Mouse (Mus musculus) right cerebral cortex, postnatal 25 days (tissue): ENCODE measurements around the gene Prps2.
"Not testable (repeated sequence)": the region's sequence is repeated elsewhere in the genome, so short reads cannot be mapped to it uniquely, and the experiment has no call there.

Source experiments
- DNase-seq: peaks from one replicate; pipeline ENCODE4 v3.0.0; 2022

Gene Prps2

DNA sequence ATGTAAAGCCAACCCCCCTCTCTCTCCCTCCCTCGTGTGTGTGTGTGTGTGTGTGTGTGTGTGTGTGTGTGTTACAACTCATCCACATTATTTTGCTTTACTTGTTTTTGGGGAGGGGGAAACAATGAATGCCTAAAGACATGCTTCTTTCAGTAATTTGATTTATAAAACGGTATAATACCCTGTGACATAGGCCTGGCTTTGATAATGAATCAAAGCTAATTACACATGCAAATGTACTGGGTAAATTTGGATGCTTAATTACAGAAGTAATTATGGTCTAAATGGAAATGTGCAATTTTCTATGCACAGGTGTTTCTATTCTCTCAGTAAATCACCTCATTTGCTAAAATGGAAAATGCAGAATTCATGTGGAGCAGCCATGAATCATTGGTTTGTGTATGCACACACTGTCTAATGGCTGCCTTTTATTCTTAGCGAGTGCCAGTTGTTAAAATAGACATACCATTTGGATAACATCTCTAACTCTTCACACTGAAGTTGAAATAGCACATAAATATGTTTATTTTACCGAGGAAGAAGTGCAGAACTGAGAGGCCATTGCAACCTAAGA lies 61.2 kb downstream of the Prps2 start:
- DNase-seq, result no peak

DNA sequence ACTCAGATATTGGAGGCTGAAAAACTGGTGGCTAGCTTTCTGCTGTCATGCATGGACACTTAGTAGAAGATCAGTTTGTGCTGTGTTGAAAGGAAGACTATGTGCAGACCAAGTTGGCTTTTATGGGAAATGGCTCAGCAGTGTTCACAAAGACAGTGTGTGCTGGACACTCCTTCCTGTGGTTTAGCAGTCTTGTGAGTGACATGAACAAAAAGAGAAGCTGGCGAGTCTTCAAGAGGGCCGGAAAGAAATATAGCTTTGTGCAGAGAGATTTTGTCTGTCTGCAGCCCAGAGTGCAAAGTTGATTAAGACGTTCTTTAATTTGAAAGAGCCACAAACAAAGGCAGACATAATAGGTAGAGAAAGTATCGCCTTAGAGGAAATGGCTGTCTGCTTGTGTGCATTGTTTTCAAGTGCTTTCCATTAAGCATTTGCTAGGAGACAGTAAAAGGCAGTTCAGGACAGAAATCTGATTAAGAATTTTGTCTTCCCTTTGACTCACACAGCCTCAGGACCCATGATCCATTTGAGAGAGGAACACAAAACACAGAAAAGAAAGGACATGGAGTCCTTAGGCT lies 63.6 kb downstream of the Prps2 start:
- no peak for DNase-seq

DNA sequence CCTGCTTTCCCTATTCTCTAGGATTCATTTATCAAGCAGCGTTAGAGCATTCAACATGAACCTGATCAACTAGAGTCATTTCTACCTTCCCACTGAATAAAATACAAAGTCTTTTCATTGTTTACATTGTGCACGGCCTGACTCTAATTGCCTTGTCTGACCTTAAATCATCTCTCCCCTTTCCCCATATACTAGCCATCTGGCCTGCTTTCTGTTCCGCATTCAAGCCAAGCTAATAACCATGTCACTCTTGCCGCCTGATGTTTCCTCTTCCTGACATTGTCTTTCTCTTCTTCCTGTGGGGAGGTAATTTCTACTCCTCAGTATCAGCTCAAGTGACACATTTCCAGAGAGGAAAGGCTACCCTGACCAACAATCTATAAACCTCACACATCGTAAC lies 66.8 kb downstream of the Prps2 start:
- no peak for DNase-seq

DNA sequence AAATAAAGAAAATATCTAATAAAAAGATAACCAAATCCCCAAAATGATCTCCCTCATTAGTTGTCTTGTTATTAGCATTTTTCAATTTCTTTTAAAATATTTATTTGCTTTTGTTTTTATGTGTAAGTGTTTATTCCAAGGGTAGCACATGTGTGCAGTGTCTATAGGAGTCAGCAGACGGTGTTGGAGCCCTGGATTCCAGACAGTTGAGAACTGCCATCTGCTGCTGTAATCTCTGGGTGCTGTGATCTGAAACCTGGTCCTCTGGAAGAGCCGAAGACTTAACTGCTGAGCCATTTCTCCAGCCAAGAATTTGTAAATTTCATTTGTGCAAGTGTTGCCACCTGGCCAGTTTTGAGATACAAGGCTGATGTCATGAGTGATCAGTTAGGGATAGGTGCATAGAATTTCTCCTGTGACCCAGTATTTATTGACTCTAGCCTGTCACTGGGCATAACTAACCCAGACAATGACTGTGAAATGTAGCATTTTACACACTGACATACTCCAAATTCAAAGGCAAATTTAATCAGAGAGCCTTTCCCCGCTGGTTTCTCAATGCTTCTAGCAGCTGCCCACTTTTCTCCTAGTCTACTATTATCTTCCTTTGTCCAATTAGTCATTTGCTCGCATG lies 67.3 kb downstream of the Prps2 start:
- DNase-seq, result no peak

DNA sequence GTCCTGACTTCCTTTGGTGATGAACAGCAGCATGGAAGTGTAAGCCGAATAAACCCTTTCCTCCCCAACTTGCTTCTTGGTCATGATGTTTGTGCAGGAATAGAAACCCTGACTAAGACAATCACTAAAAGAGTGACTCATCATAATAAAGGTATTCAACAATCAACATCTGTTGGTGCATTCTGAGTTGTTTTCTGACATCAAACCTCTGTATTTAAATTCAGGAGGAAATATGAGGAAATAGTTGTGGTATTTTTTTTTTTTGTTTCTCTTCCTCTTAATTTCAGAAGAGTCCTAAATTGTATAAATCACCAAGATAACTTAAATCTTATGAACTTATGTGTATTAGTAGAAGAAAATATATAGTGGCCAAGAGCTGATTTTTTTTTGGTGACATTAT lies 80.5 kb downstream of the Prps2 start:
- not testable (repeated sequence) for DNase-seq
